In the genomic region with DNA sequence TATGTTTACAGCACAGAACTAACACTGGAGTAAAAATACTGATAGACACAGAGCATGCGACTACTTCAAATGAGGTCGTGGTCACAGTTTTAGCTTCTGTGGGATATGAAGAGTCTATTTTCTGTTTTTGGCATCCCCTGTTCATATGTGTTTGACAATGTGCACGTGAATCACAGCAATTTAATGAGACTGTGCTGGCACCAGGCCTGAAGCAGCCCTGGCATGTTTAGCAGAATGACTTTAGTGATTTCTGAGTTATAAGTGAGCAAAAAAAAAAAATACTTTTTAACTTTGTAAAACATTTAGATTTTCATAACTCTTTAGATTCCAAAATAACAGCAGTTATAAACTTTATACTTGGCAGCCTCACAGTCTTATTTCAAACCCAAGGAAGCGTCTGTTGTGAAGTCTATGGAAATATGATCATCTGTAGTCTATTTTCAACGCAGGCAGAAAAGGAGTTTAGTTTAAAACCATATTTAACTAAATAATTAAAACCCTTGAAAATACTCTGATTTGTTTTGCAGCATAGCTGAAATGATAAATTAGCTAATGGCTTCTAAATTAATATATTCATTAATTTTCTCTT, we compare ENCODE assay signal across 19 mouse cellular contexts.
DNase-seq lines count a peak whose midpoint lies in the region; ATAC-seq and TF ChIP-seq lines count a peak whose summit lies in the region.
"Had no signal": no experiment of that assay in that cellular context is flagged by ENCODE, and none has a peak within 500 bp of the region (broad histone marks: within the 10 kb centered on the region; RNA-seq: fewer than 3 reads in every experiment).

No protein-coding gene starts in this region.

- H3K27me3 ChIP-seq in lung, embryonic 14.5 days (ENCODE audit: insufficient read depth, low read length) = no peaks in the 10 kb centered on the region
- no peaks in the 10 kb centered on the region for H3K27me3 ChIP-seq in intestine, embryonic 16.5 days (replicated peaks; ENCODE audit: control insufficient read depth, insufficient read depth, low read length)
- H3K27me3 ChIP-seq in hindbrain, postnatal 0 days (ENCODE audit: insufficient read depth, low read length) = no peaks in the 10 kb centered on the region
- H3K27me3 ChIP-seq: limb, embryonic 13.5 days; liver, embryonic 15.5 days had no signal

- H3K36me3 ChIP-seq in lung, embryonic 14.5 days (ENCODE audit: insufficient read depth) = no peaks in the 10 kb centered on the region
- H3K36me3 ChIP-seq in intestine, embryonic 16.5 days (ENCODE audit: control insufficient read depth, insufficient read depth, low read length) = no peaks in the 10 kb centered on the region
- H3K36me3 ChIP-seq in hindbrain, postnatal 0 days (ENCODE audit: insufficient read depth, low read length) = no peaks in the 10 kb centered on the region
- H3K36me3 ChIP-seq: heart, embryonic 10.5 days; limb, embryonic 13.5 days; liver, embryonic 15.5 days had no signal

- H3K9ac ChIP-seq in lung, embryonic 14.5 days = no peak overlapping the region
- no peak overlapping the region for H3K9ac ChIP-seq in intestine, embryonic 16.5 days (ENCODE audit: low read depth, low read length)
- H3K9ac ChIP-seq in hindbrain, postnatal 0 days (replicated peaks; ENCODE audit: low read length) = no peak overlapping the region
- H3K9ac ChIP-seq: limb, embryonic 13.5 days; liver, embryonic 15.5 days had no signal

- H3K4me2 ChIP-seq in lung, embryonic 14.5 days = no peak overlapping the region
- H3K4me2 ChIP-seq in intestine, embryonic 16.5 days (ENCODE audit: low read depth, low read length) = no peak overlapping the region
- H3K4me2 ChIP-seq in hindbrain, postnatal 0 days (ENCODE audit: low read depth, low read length) = no peak overlapping the region
- H3K4me2 ChIP-seq: limb, embryonic 13.5 days; liver, embryonic 15.5 days had no signal

- H3K4me1 ChIP-seq in lung, embryonic 14.5 days (ENCODE audit: insufficient read depth) = no peaks in the 10 kb centered on the region
- no peaks in the 10 kb centered on the region for H3K4me1 ChIP-seq in intestine, embryonic 16.5 days (ENCODE audit: control insufficient read depth, insufficient read depth, low read length)
- H3K4me1 ChIP-seq in hindbrain, postnatal 0 days (ENCODE audit: insufficient read depth, low read length) = no peaks in the 10 kb centered on the region
- H3K4me1 ChIP-seq: heart, embryonic 10.5 days; limb, embryonic 13.5 days; liver, embryonic 15.5 days had no signal

- no peak for TF ChIP-seq CTCF in lung, embryonic 14.5 days (IDR thresholded peaks at IDR 0.05; ENCODE audit: low read depth)
- TF ChIP-seq CTCF in hindbrain, postnatal 0 days (IDR thresholded peaks at IDR 0.05; ENCODE audit: low read depth) = no peak

- DNase-seq in cerebellum, postnatal 10 days = peak; percentile 14 to 16
- DNase-seq in cerebellum, postnatal 4 days (ENCODE audit: low spot score in 2 of 2) = no peak
- DNase-seq in lung, embryonic 14.5 days = peak; percentile 55
- DNase-seq in lung, postnatal 25 days (ENCODE audit: low spot score) = no peak
- DNase-seq in left cerebral cortex, postnatal 14 days (ENCODE audit: low spot score in 2 of 2) = peak; percentile 45 to 80
- no peak for DNase-seq in hindbrain, postnatal 0 days (ENCODE audit: low spot score)
- DNase-seq in kidney, postnatal 10 days = no peak
- DNase-seq: adrenal gland, adult 8-10 months; cerebellum, adult 9-10 months; gastrocnemius, postnatal 36 days; heart, postnatal 36 days; kidney, adult 9 months; thymus, adult 2 months had no signal

- no peak overlapping the region for H3K27ac ChIP-seq in lung, embryonic 14.5 days (ENCODE audit: low read depth)
- no peak overlapping the region for H3K27ac ChIP-seq in intestine, embryonic 16.5 days (ENCODE audit: low read length)
- H3K27ac ChIP-seq in hindbrain, postnatal 0 days = no peak overlapping the region
- H3K27ac ChIP-seq: heart, embryonic 10.5 days; limb, embryonic 13.5 days; liver, embryonic 15.5 days had no signal

- intact Hi-C loops in left cerebral cortex, postnatal 14 days (cut with DNase I) = loop anchor here (10.0 kb wide), 1 partner anchor 109 kb away; a partner anchor contains a TSS

- H3K4me3 ChIP-seq in lung, embryonic 14.5 days (ENCODE audit: low read depth, low read length) = no peak overlapping the region
- no peak overlapping the region for H3K4me3 ChIP-seq in intestine, embryonic 16.5 days (ENCODE audit: low read length)
- H3K4me3 ChIP-seq in hindbrain, postnatal 0 days (ENCODE audit: low read length) = no peak overlapping the region
- H3K4me3 ChIP-seq: erythroblast, embryonic 14.5 days; heart, embryonic 10.5 days; limb, embryonic 13.5 days; liver, embryonic 15.5 days had no signal

- no peak for ATAC-seq in lung, embryonic 14.5 days (ENCODE audit: insufficient read depth)
- ATAC-seq in intestine, embryonic 16.5 days = no peak
- ATAC-seq in hindbrain, postnatal 0 days = no peak
- ATAC-seq: midbrain, embryonic 16.5 days had no signal

- 43% methylated on average over 5 of the region's 5 CpGs for WGBS in lung, embryonic 14.5 days
- 56% methylated on average over 5 of the region's 5 CpGs for WGBS in intestine, embryonic 16.5 days
- 72% methylated on average over 5 of the region's 5 CpGs for WGBS in hindbrain, postnatal 0 days

- no peaks in the 10 kb centered on the region for H3K9me3 ChIP-seq in lung, embryonic 14.5 days (ENCODE audit: low read depth, low read length)
- H3K9me3 ChIP-seq in intestine, embryonic 16.5 days (ENCODE audit: control insufficient read depth, low read length) = no peaks in the 10 kb centered on the region
- no peaks in the 10 kb centered on the region for H3K9me3 ChIP-seq in hindbrain, postnatal 0 days (ENCODE audit: low read length)
- H3K9me3 ChIP-seq: heart, embryonic 10.5 days; limb, embryonic 13.5 days; liver, embryonic 15.5 days had no signal

Comparison
In these comparisons a context has a peak if more than half of its experiments do, and no peak if none do; other contexts are left out.
1. DNase-seq: peak in cerebellum, postnatal 10 days (2 of 2), lung, embryonic 14.5 days (single experiment) and left cerebral cortex, postnatal 14 days (2 of 2); none in cerebellum, postnatal 4 days (0 of 2), lung, postnatal 25 days (single experiment), hindbrain, postnatal 0 days (single experiment) and kidney, postnatal 10 days (single experiment).